Mouse (Mus musculus): Measurements from ENCODE around the gene Ocln. TPM values are rescaled to one million over a fixed set of nuclear protein-coding genes. Genes with fewer than 3 reads are reported as not detected.
"Not testable (repeated sequence)": the region's sequence is repeated elsewhere in the genome, so short reads cannot be mapped to it uniquely, and the experiment has no call there.

Ocln gene
- polyA plus RNA-seq, 1 experiment from 2014 or later = not detected

DNA sequence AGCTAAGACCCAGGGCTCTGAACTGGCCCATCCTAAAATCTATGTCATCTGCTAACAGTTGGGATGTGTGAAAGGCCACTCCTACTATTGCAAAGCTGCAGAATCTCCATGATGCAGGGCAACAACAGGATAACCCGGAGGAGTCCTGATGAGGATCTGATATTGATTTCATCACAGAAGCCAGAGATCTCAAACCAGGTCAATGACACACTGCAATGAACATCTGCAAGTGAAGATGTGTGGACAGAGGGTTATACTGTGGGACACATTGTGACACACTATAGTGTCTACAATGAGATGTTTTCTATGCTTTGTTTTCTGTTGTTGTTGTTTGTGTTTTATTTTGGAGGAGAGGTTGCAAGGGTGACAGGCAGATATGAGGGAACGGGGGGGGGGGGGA is 28.8 kb downstream of the Ocln start:
- Histone ChIP-seq H3K79me2 (ENCODE audit: inconsistent target) (no peaks in the 10 kb centered on the region), H3K27ac (no peak overlapping the region), H3K4me3 (ENCODE audit: inconsistent target) (no peak overlapping the region), H3K36me3 (ENCODE audit: inconsistent target) (no peaks in the 10 kb centered on the region)
- 84% methylated on average over 2 of the region's 2 CpGs for WGBS (ENCODE audit: missing documents)

GRCm38 (mm10) chr13:100521724-100522591 is 30.6 kb downstream of the Ocln start:
- no peak overlapping the region for H3K27ac ChIP-seq
- no peaks in the 10 kb centered on the region for H3K36me3 ChIP-seq (ENCODE audit: inconsistent target)
- no peaks in the 10 kb centered on the region for H3K79me2 ChIP-seq (ENCODE audit: inconsistent target)
- WGBS (ENCODE audit: missing documents) = 94% methylated on average over 9 of the region's 9 CpGs
- H3K4me3 ChIP-seq (ENCODE audit: inconsistent target) = no peak overlapping the region

GRCm38 (mm10) chr13:100519162-100519561 is 33.4 kb downstream of the Ocln start:
- H3K27ac ChIP-seq = no peak overlapping the region
- H3K79me2 ChIP-seq (ENCODE audit: inconsistent target) = no peaks in the 10 kb centered on the region
- H3K4me3 ChIP-seq (ENCODE audit: inconsistent target) = no peak overlapping the region
- no peaks in the 10 kb centered on the region for H3K36me3 ChIP-seq (ENCODE audit: inconsistent target)
- WGBS (ENCODE audit: missing documents) = 88% methylated on average over 2 of the region's 2 CpGs

DNA sequence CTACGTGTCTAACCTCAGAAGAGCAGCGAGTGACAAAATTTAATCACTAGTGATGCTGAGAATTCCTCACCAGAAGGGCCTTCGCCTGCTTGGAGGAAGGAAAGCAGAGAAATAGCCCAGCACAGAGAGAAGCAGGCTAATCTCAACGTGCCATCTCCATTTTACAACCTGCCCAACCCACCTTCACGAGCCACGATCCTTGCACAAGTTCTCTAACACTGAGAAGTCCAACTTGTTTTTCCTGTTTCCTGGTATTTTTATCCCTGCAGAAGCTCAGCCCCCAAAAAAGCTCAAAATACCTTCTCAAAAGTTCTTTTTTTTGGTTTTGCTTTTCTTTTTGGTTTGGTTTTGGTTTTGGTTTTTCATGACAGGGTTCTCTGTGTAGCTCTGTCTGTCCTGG is 34.3 kb downstream of the Ocln start:
- Histone ChIP-seq H3K4me3 (ENCODE audit: inconsistent target) (no peak overlapping the region), H3K27ac (no peak overlapping the region), H3K36me3 (ENCODE audit: inconsistent target) (no peaks in the 10 kb centered on the region), H3K79me2 (ENCODE audit: inconsistent target) (no peaks in the 10 kb centered on the region)
- 74% methylated on average over 6 of the region's 6 CpGs for WGBS (ENCODE audit: missing documents)

- Histone ChIP-seq H3K36me3 (ENCODE audit: inconsistent target) (no peaks in the 10 kb centered on the region), H3K27ac (no peak overlapping the region), H3K79me2 (ENCODE audit: inconsistent target) (no peaks in the 10 kb centered on the region), H3K4me3 (ENCODE audit: inconsistent target) (no peak overlapping the region)
- 78% methylated on average over 6 of the region's 6 CpGs for WGBS (ENCODE audit: missing documents)
Observed at GRCm38 (mm10) chr13:100517652-100518153, 34.8 kb downstream of the Ocln start.

GRCm38 (mm10) chr13:100516213-100517105 is 36.1 kb downstream of the Ocln start:
- H3K27ac ChIP-seq = no peak overlapping the region
- 94% methylated on average over 12 of the region's 12 CpGs for WGBS (ENCODE audit: missing documents)
- H3K4me3 ChIP-seq (ENCODE audit: inconsistent target) = no peak overlapping the region
- H3K79me2 ChIP-seq (ENCODE audit: inconsistent target) = no peaks in the 10 kb centered on the region
- no peaks in the 10 kb centered on the region for H3K36me3 ChIP-seq (ENCODE audit: inconsistent target)

GRCm38 (mm10) chr13:100512792-100513191 is 39.7 kb downstream of the Ocln start:
- Histone ChIP-seq H3K36me3 (ENCODE audit: inconsistent target) (no peaks in the 10 kb centered on the region), H3K79me2 (ENCODE audit: inconsistent target) (no peaks in the 10 kb centered on the region), H3K4me3 (ENCODE audit: inconsistent target) (no peak overlapping the region), H3K27ac (no peak overlapping the region)
- 96% methylated on average over 2 of the region's 2 CpGs for whole genome bisulfite sequencing (ENCODE audit: missing documents)

DNA sequence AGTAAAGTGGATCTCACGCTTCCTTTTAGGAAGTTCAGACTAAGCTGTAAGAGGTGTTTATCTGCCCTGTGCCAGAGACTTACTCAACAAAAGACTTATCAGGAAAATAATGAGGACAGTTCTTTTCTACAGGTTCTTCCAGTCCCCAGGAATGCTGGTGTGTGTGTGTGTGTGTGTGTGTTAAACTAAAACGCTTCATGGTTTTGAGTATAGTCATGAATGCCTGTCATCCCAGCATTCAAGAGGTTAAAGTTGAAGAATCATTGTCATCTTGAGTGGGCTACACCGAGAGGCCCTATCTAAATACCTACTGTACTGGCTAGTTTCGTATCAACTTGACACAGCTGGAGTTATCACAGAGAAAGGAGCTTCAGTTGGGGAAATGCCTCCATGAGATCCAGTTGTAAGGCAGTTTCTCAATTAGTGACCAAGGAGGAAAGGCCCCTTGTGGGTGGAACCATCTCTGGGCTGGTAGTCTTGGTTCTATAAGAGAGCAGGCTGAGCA is 40.6 kb downstream of the Ocln start:
- Histone ChIP-seq H3K79me2 (ENCODE audit: inconsistent target) (no peaks in the 10 kb centered on the region), H3K27ac (no peak overlapping the region), H3K4me3 (ENCODE audit: inconsistent target) (no peak overlapping the region), H3K36me3 (ENCODE audit: inconsistent target) (no peaks in the 10 kb centered on the region)
- WGBS (ENCODE audit: missing documents) = 83% methylated on average over 4 of the region's 4 CpGs

- H3K36me3 ChIP-seq (ENCODE audit: inconsistent target) = no peaks in the 10 kb centered on the region
- H3K79me2 ChIP-seq (ENCODE audit: inconsistent target) = no peaks in the 10 kb centered on the region
- WGBS (ENCODE audit: missing documents) = 58% methylated on average over 7 of the region's 7 CpGs
- no peak overlapping the region for H3K27ac ChIP-seq
- no peak overlapping the region for H3K4me3 ChIP-seq (ENCODE audit: inconsistent target)
Observed at GRCm38 (mm10) chr13:100511146-100511859, 41.2 kb downstream of the Ocln start.

DNA sequence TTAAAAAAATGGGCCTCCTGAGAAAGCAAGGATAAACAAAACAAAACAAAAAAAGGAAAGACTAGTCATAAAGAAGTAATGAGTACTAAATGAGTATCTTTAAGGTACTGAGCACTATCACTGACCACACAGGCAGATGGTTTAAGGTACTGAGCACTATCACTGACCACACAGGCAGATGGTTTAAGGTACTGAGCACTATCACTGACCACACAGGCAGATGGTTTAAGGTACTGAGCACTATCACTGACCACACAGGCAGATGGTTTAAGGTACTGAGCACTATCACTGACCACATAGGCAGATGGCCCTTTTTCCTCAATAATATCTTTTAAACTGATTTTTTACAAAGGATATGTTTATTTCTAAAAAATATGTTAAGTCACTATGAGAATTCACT is 52.9 kb downstream of the Ocln start:
- H3K79me2 ChIP-seq (ENCODE audit: inconsistent target) = not testable (repeated sequence)

GRCm38 (mm10) chr13:100495337-100495736 is 57.2 kb downstream of the Ocln start:
- Histone ChIP-seq H3K4me3 (ENCODE audit: inconsistent target) (no peak overlapping the region), H3K27ac (no peak overlapping the region), H3K79me2 (ENCODE audit: inconsistent target) (peaks cover 8% of the 10 kb centered on the region; the same call in 1 of the 2 replicates), H3K36me3 (ENCODE audit: inconsistent target) (no peaks in the 10 kb centered on the region)
- 94% methylated on average over 4 of the region's 4 CpGs for WGBS (ENCODE audit: missing documents)

More for the DNA sequence above, 52.9 kb downstream of the Ocln start:
- H3K36me3 ChIP-seq (ENCODE audit: inconsistent target); H3K27ac ChIP-seq; H3K4me3 ChIP-seq (ENCODE audit: inconsistent target): not testable (repeated sequence)

DNA sequence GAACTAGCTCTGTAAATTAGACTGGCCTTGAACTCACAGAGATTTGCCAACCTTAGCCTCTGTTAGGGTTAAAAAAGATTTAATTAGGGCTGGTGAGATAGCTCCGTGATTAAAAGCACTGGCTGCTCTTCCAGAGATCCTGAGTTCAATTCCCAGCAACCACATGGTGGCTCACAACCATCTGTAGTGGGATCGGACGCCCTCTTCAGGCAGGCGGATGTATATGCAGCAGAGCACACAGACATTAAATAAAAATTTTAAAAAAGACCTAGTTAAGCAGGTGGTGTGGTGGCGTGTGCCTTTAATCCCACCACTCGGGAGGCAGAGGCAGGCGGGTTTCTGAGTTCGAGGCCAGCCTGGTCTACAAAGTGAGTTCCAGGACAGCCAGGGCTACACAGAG is 58.1 kb downstream of the Ocln start:
- not testable (repeated sequence) for H3K27ac ChIP-seq; H3K79me2 ChIP-seq (ENCODE audit: inconsistent target); H3K4me3 ChIP-seq (ENCODE audit: inconsistent target); H3K36me3 ChIP-seq (ENCODE audit: inconsistent target)
- WGBS (ENCODE audit: missing documents) = 89% methylated on average over 8 of the region's 8 CpGs

DNA sequence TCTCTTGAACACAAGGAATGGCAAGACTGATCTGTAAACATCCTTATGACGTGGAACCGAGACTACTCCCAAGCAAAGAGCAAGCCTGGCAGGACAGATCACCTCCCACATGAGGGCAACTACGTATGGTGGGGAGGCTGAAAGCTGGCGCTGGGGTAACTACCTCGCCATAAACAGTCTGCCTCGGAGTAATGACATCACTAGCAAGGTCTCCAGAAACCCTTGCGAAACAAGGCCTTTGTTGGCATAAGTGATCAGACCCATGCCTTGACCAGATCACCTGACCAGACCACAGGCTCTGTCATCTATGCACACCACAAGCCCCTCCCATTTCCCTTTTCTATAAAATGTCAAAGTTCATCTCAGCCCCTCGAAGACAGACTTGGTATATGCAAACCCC is 59.2 kb downstream of the Ocln start:
- WGBS (ENCODE audit: missing documents) = 44% methylated on average over 8 of the region's 8 CpGs
- Histone ChIP-seq H3K4me3 (ENCODE audit: inconsistent target) (no peak overlapping the region), H3K79me2 (ENCODE audit: inconsistent target) (peaks cover 8% of the 10 kb centered on the region; the same call in 1 of the 2 replicates), H3K27ac (no peak overlapping the region), H3K36me3 (ENCODE audit: inconsistent target) (no peaks in the 10 kb centered on the region)
